Mouse (Mus musculus): ENCODE data around the gene Hrk. TPM values are rescaled to one million over a fixed set of nuclear protein-coding genes. Genes with fewer than 3 reads are reported as not detected.

Hrk gene
- polyA plus RNA-seq, 1 experiment from 2014 or later, result 0.36 TPM

- H3K9ac ChIP-seq, result no peak overlapping the region
- H3K4me3 ChIP-seq (replicated peaks), result no peak overlapping the region
- H3K27ac ChIP-seq (replicated peaks), result no peak overlapping the region
- no peaks in the 10 kb centered on the region for H3K9me3 ChIP-seq (replicated peaks)
- ATAC-seq (ENCODE audit: insufficient number of reproducible peaks, low FRiP score, low TSS enrichment, low read depth), result no peak
- H3K27me3 ChIP-seq, result peaks cover 3% of the 10 kb centered on the region; the same call in 1 of the 2 replicates
- H3K4me1 ChIP-seq, result no peaks in the 10 kb centered on the region
- H3K36me3 ChIP-seq, result no peaks in the 10 kb centered on the region
- 29% methylated on average over 6 of the region's 6 CpGs for WGBS
- no peak overlapping the region for H3K4me2 ChIP-seq (replicated peaks)
These were observed 23.9 kb downstream of the Hrk start for GRCm38 (mm10) chr5:118188356-118188755.

- Histone ChIP-seq H3K27me3 (peaks cover 5% of the 10 kb centered on the region; the same call in 1 of the 2 replicates), H3K36me3 (no peaks in the 10 kb centered on the region), H3K4me1 (no peaks in the 10 kb centered on the region), H3K27ac (replicated peaks) (no peak overlapping the region), H3K9me3 (replicated peaks) (no peaks in the 10 kb centered on the region), H3K4me2 (replicated peaks) (no peak overlapping the region), H3K4me3 (replicated peaks) (no peak overlapping the region), H3K9ac (no peak overlapping the region)
- no peak for ATAC-seq (ENCODE audit: insufficient number of reproducible peaks, low FRiP score, low TSS enrichment, low read depth)
- WGBS, result 81% methylated on average over 9 of the region's 9 CpGs
These were observed 26.0 kb downstream of the Hrk start for GRCm38 (mm10) chr5:118190491-118190890.

GRCm38 (mm10) chr5:118192221-118192620, 27.8 kb downstream of the Hrk start:
- H3K4me2 ChIP-seq (replicated peaks), result no peak overlapping the region
- no peak for ATAC-seq (ENCODE audit: insufficient number of reproducible peaks, low FRiP score, low TSS enrichment, low read depth)
- WGBS, result 24% methylated on average over 18 of the region's 18 CpGs
- H3K4me3 ChIP-seq (replicated peaks), result no peak overlapping the region
- no peak overlapping the region for H3K27ac ChIP-seq (replicated peaks)
- H3K9ac ChIP-seq, result no peak overlapping the region
- no peaks in the 10 kb centered on the region for H3K9me3 ChIP-seq (replicated peaks)
- H3K27me3 ChIP-seq, result peaks cover 5% of the 10 kb centered on the region; the same call in 1 of the 2 replicates
- no peaks in the 10 kb centered on the region for H3K4me1 ChIP-seq
- H3K36me3 ChIP-seq, result no peaks in the 10 kb centered on the region

GRCm38 (mm10) chr5:118197421-118197820, 33.0 kb downstream of the Hrk start:
- H3K36me3 ChIP-seq, result 0 out of 2 replicates have a peak, but pooled peaks cover 5% of the 10 kb centered on the region
- no peaks in the 10 kb centered on the region for H3K4me1 ChIP-seq
- 58% methylated on average over 13 of the region's 13 CpGs for WGBS
- H3K27me3 ChIP-seq, result peaks cover 5% of the 10 kb centered on the region; the same call in 1 of the 2 replicates
- H3K9me3 ChIP-seq (replicated peaks), result no peaks in the 10 kb centered on the region
- no peak for ATAC-seq (ENCODE audit: insufficient number of reproducible peaks, low FRiP score, low TSS enrichment, low read depth)
- H3K4me2 ChIP-seq (replicated peaks), result no peak overlapping the region
- H3K27ac ChIP-seq (replicated peaks), result no peak overlapping the region
- no peak overlapping the region for H3K9ac ChIP-seq
- no peak overlapping the region for H3K4me3 ChIP-seq (replicated peaks)

GRCm38 (mm10) chr5:118199670-118200069, 35.2 kb downstream of the Hrk start:
- WGBS, result 62% methylated on average over 5 of the region's 5 CpGs
- Histone ChIP-seq H3K9ac (no peak overlapping the region), H3K9me3 (replicated peaks) (no peaks in the 10 kb centered on the region), H3K36me3 (0 out of 2 replicates have a peak, but pooled peaks cover 6% of the 10 kb centered on the region), H3K4me1 (no peaks in the 10 kb centered on the region), H3K4me2 (replicated peaks) (no peak overlapping the region), H3K27me3 (no peaks in the 10 kb centered on the region), H3K4me3 (replicated peaks) (no peak overlapping the region), H3K27ac (replicated peaks) (no peak overlapping the region)
- ATAC-seq (ENCODE audit: insufficient number of reproducible peaks, low FRiP score, low TSS enrichment, low read depth), result no peak

- no peak overlapping the region for H3K4me2 ChIP-seq (replicated peaks)
- no peak for ATAC-seq (ENCODE audit: insufficient number of reproducible peaks, low FRiP score, low TSS enrichment, low read depth)
- H3K4me3 ChIP-seq (replicated peaks), result no peak overlapping the region
- WGBS, result 83% methylated on average over 16 of the region's 16 CpGs
- no peaks in the 10 kb centered on the region for H3K27me3 ChIP-seq
- no peaks in the 10 kb centered on the region for H3K9me3 ChIP-seq (replicated peaks)
- no peaks in the 10 kb centered on the region for H3K4me1 ChIP-seq
- no peak overlapping the region for H3K9ac ChIP-seq
- H3K36me3 ChIP-seq, result 0 out of 2 replicates have a peak, but pooled peaks cover 6% of the 10 kb centered on the region
- no peak overlapping the region for H3K27ac ChIP-seq (replicated peaks)
These were observed 40.4 kb downstream of the Hrk start for GRCm38 (mm10) chr5:118204675-118205440.

GRCm38 (mm10) chr5:118205852-118206251, 41.4 kb downstream of the Hrk start:
- Histone ChIP-seq H3K36me3 (0 out of 2 replicates have a peak, but pooled peaks cover 6% of the 10 kb centered on the region), H3K4me3 (replicated peaks) (no peak overlapping the region), H3K27me3 (no peaks in the 10 kb centered on the region), H3K4me2 (replicated peaks) (no peak overlapping the region), H3K9me3 (replicated peaks) (no peaks in the 10 kb centered on the region), H3K9ac (no peak overlapping the region), H3K27ac (replicated peaks) (no peak overlapping the region), H3K4me1 (no peaks in the 10 kb centered on the region)
- 83% methylated on average over 8 of the region's 8 CpGs for WGBS
- ATAC-seq (ENCODE audit: insufficient number of reproducible peaks, low FRiP score, low TSS enrichment, low read depth), result no peak

GRCm38 (mm10) chr5:118214012-118214411, 49.6 kb downstream of the Hrk start:
- Histone ChIP-seq H3K4me1 (peaks cover 14% of the 10 kb centered on the region), H3K36me3 (no peaks in the 10 kb centered on the region), H3K27ac (replicated peaks) (0 out of 2 replicates have a peak overlapping the region, but pooled peaks have one; percentile 14), H3K4me3 (replicated peaks) (peak overlapping the region; percentile 42), H3K27me3 (no peaks in the 10 kb centered on the region), H3K9ac (0 out of 2 replicates have a peak overlapping the region, but pooled peaks have one; percentile 7), H3K4me2 (replicated peaks) (peak overlapping the region; percentile 73), H3K9me3 (replicated peaks) (no peaks in the 10 kb centered on the region)
- no peak for ATAC-seq (ENCODE audit: insufficient number of reproducible peaks, low FRiP score, low TSS enrichment, low read depth)
- WGBS, result 12% methylated on average over 5 of the region's 5 CpGs

- Histone ChIP-seq H3K27me3 (no peaks in the 10 kb centered on the region), H3K9ac (0 out of 2 replicates have a peak overlapping the region, but pooled peaks have one; percentile 7), H3K4me2 (replicated peaks) (peak overlapping the region; percentile 73), H3K4me1 (peaks cover 14% of the 10 kb centered on the region), H3K9me3 (replicated peaks) (no peaks in the 10 kb centered on the region), H3K27ac (replicated peaks) (0 out of 2 replicates have a peak overlapping the region, but pooled peaks have one; percentile 14), H3K36me3 (no peaks in the 10 kb centered on the region), H3K4me3 (replicated peaks) (peak overlapping the region; percentile 42)
- WGBS, result 5% methylated on average over 24 of the region's 24 CpGs
- ATAC-seq (ENCODE audit: insufficient number of reproducible peaks, low FRiP score, low TSS enrichment, low read depth), result peak; percentile 77
These were observed 50.1 kb downstream of the Hrk start for GRCm38 (mm10) chr5:118214418-118215154.

GRCm38 (mm10) chr5:118217410-118217809, 53.0 kb downstream of the Hrk start:
- Histone ChIP-seq H3K4me2 (replicated peaks) (no peak overlapping the region), H3K36me3 (no peaks in the 10 kb centered on the region; the same call in 1 of the 2 replicates), H3K9ac (no peak overlapping the region), H3K4me1 (peaks cover 14% of the 10 kb centered on the region), H3K4me3 (replicated peaks) (no peak overlapping the region), H3K27ac (replicated peaks) (no peak overlapping the region), H3K27me3 (no peaks in the 10 kb centered on the region), H3K9me3 (replicated peaks) (no peaks in the 10 kb centered on the region)
- 52% methylated on average over 6 of the region's 6 CpGs for WGBS
- ATAC-seq (ENCODE audit: insufficient number of reproducible peaks, low FRiP score, low TSS enrichment, low read depth), result no peak

- Histone ChIP-seq H3K4me2 (replicated peaks) (no peak overlapping the region), H3K27me3 (no peaks in the 10 kb centered on the region), H3K27ac (replicated peaks) (no peak overlapping the region), H3K4me3 (replicated peaks) (no peak overlapping the region), H3K4me1 (no peaks in the 10 kb centered on the region), H3K36me3 (peaks cover 6% of the 10 kb centered on the region; the same call in 1 of the 2 replicates), H3K9me3 (replicated peaks) (no peaks in the 10 kb centered on the region), H3K9ac (no peak overlapping the region)
- WGBS, result 71% methylated on average over 9 of the region's 9 CpGs
- no peak for ATAC-seq (ENCODE audit: insufficient number of reproducible peaks, low FRiP score, low TSS enrichment, low read depth)
These were observed 58.8 kb downstream of the Hrk start for GRCm38 (mm10) chr5:118223142-118223757.

Measured in embryonic facial prominence, embryonic 15.5 days (tissue).